Mouse (Mus musculus) kidney, adult 2 months (tissue): Measurements from ENCODE around the gene Rgs16. TPM values are rescaled to one million over a fixed set of nuclear protein-coding genes. Genes with fewer than 3 reads are reported as not detected.

ENCODE experiments used
- DNase-seq: peaks from one replicate; pipeline ENCODE4 v3.0.0; 2021
- H3K27ac ChIP-seq: fragments of 200-500 bp; 2 replicates; pipeline ENCODE4 v1.5.1; 2012; ENCODE audit warnings: low read depth, low read length, control low read depth, inconsistent platforms; ENCODE audit not compliant: insufficient read depth
- H3K27me3 ChIP-seq: fragments of 200-500 bp; replicated peaks from 2 replicates; pipeline ENCODE4 v1.6.1; 2012; ENCODE audit warnings: mild to moderate bottlenecking, moderate library complexity, low read length, inconsistent platforms; ENCODE audit not compliant: control insufficient read depth, insufficient read depth
- H3K36me3 ChIP-seq: fragments of 200-500 bp; 2 replicates; pipeline ENCODE4 v1.6.1; 2012; ENCODE audit warnings: mild to moderate bottlenecking, moderate library complexity, low read length, inconsistent platforms; ENCODE audit not compliant: control insufficient read depth, insufficient read depth
- H3K4me1 ChIP-seq: fragments of 200-500 bp; 2 replicates; pipeline ENCODE4 v1.6.1; 2011; ENCODE audit warnings: low read length; ENCODE audit not compliant: control insufficient read depth, insufficient read depth
- H3K4me3 ChIP-seq: fragments of 200-500 bp; 2 replicates; pipeline ENCODE4 v1.5.1; 2011; ENCODE audit warnings: mild to moderate bottlenecking, low read depth, low read length, control low read depth; ENCODE audit not compliant: insufficient read depth
- CTCF ChIP-seq: fragments of 200-500 bp; conservative IDR thresholded peaks from 2 replicates; pipeline ENCODE4 v1.5.1; 2011; ENCODE audit warnings: low read depth, mild to moderate bottlenecking, control low read depth, low read length, moderate library complexity, mixed read lengths; ENCODE audit not compliant: insufficient read depth, insufficient read length
- POLR2A ChIP-seq: fragments of 200-500 bp; IDR thresholded peaks from one replicate; pipeline ENCODE4 v1.6.1; 2011; ENCODE audit warnings: low read depth, low read length, control low read depth
- WGBS: fragments of 180-500 bp; shearing (Covaris S2); methylation state at CpG from one replicate; pipeline ENCODE4 v1.1.7; 2018; 5-methylcytosine and 5-hydroxymethylcytosine counted together
- polyA plus RNA-seq: library from polyadenylated mRNA; depleted of rRNA; stranded (reverse); fragments of >200 nt; gene quantifications from 2 replicates; pipeline ENCODE4 v1.2.3, GENCODE M21; 2012

Rgs16 gene
- polyA plus RNA-seq, 1 experiment: 0.61 TPM

DNA sequence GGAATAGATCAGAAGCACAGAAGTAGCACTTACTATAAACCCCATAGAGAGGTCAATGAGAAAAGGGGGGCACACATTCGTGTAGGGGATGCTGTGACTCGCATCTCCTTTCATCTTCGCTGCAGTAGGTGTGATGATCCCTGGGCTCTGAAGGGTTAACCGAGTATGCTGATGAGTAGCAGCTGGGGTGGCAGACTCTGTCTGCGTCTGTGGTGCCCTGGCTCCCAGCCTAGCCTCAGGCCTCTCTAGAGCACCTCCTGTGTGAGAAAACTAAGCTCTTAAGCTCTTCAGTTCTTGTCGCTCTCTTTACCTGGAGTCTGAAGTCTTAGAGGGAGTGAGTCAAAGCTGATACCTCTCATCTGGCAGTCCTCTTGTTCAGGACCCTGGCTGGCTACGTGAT lies 36.0 kb upstream of the Rgs16 start:
- WGBS: 53% methylated on average over 7 of the region's 7 CpGs
- Histone ChIP-seq H3K4me3 (no peak overlapping the region), H3K27me3 (no peaks in the 10 kb centered on the region; the same call in 1 of the 2 replicates), H3K4me1 (no peaks in the 10 kb centered on the region), H3K27ac (no peak overlapping the region), H3K36me3 (no peaks in the 10 kb centered on the region)
- DNase-seq: no peak
- TF ChIP-seq POLR2A (no peak), CTCF (no peak)

DNA sequence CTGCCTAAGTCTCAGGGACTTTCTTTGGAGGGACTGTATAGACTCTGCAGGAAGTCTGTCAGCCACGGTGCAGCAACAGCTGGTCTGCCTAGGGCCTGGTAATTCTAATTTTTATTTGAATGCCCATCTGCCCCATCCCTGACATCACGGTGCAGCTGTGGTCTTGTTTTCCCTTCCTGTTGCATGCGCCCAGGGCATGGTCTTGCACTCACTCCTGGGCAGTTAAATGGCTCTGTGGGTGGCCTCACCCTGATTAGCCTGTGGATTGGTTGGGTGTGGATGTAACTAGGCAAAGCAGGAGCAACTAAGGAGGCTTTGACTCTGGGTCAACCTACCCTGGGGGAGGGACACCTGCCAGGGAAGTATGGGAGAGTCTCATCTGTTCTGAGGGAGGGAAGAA lies 35.2 kb upstream of the Rgs16 start:
- no peaks in the 10 kb centered on the region for H3K4me1 ChIP-seq
- H3K27ac ChIP-seq: no peak overlapping the region
- TF ChIP-seq CTCF (no peak), POLR2A (no peak)
- H3K4me3 ChIP-seq: no peak overlapping the region
- no peak for DNase-seq
- H3K36me3 ChIP-seq: no peaks in the 10 kb centered on the region
- no peaks in the 10 kb centered on the region; the same call in 1 of the 2 replicates for H3K27me3 ChIP-seq
- WGBS: 64% methylated on average over 3 of the region's 3 CpGs

DNA sequence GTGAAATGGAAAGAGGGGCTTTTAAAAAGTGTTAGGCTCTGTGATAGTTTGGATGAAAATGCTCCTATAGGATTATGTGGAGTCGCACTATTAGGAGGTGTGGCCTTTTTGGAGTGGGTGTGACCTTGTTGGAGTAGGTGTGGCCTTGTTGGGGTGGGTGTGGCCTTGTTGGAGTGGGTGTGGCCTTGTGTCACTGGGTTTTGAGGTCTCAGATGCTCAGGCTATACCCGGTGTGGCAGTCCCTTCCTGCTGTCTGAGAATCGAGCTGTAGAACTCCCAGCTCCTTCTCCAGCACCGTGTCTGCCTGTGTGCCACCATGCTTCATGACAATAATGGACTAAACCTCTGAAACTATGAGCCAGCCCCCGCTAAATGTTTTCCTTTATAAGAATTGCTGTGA lies 31.5 kb upstream of the Rgs16 start:
- Histone ChIP-seq H3K36me3 (no peaks in the 10 kb centered on the region), H3K27me3 (no peaks in the 10 kb centered on the region; the same call in 1 of the 2 replicates), H3K4me3 (no peak overlapping the region), H3K27ac (no peak overlapping the region), H3K4me1 (no peaks in the 10 kb centered on the region)
- TF ChIP-seq CTCF: no peak
- no peak for TF ChIP-seq POLR2A
- no peak for DNase-seq
- 88% methylated on average over 5 of the region's 5 CpGs for WGBS

DNA sequence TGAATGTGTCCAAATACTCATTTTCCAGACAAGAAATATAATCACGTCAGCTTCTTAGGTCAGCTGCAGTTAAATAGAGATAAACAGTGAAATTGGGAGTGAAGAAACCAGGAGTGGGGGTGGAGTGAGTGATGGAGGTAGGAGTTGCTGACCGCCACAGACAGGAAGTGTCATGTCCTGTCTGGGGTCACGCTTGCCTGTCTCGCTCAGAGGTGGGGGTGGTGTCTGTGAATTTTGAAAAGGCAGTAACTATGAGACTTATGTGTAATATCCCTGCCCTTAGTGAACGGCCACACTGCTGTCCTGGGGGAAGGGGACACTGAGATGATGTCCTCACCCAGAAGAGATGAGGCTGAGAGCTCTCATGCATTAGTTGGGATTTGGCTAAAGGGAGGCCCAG lies 30.7 kb upstream of the Rgs16 start:
- TF ChIP-seq CTCF (no peak), POLR2A (no peak)
- no peaks in the 10 kb centered on the region; the same call in 1 of the 2 replicates for H3K27me3 ChIP-seq
- no peak overlapping the region for H3K27ac ChIP-seq
- no peaks in the 10 kb centered on the region for H3K36me3 ChIP-seq
- no peak overlapping the region for H3K4me3 ChIP-seq
- H3K4me1 ChIP-seq: no peaks in the 10 kb centered on the region
- WGBS: 52% methylated on average over 5 of the region's 5 CpGs
- no peak for DNase-seq

DNA sequence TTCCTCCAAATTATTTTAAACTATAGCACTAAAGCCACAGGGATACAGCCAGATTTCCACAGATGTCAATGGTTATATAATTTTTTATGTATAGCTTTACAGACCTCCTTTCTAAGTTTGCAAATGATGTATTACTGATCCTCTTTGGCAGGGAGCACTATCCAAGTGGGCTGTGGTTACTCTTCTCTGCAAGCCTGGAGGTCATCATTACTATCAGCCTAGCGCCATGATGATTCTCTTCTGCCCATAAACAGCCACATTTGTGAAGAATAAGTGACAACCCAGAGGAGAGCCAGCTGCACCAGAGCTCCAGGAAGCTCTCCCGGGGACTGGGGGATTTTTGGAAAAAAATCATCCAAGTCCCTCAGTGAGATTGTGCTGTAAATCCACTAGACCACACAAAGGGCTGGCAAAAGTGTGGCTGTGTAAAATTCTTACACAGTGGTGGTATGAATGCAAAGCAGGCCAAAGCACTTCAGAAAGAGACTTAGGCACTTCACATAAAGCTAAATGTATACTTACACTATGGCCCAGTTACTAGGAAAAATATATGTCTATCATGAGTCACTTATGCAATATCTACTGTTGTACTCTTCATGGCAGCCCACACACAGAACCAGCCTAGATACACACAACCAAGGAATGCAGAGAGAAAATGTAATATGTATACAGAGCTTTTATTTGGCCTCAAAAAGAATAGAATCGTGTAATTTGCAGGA lies 28.4 kb upstream of the Rgs16 start:
- Histone ChIP-seq H3K27ac (no peak overlapping the region), H3K4me1 (no peaks in the 10 kb centered on the region), H3K36me3 (no peaks in the 10 kb centered on the region), H3K4me3 (no peak overlapping the region), H3K27me3 (no peaks in the 10 kb centered on the region)
- DNase-seq: no peak
- TF ChIP-seq POLR2A (no peak), CTCF (no peak)
- 83% methylated on average over 3 of the region's 3 CpGs for WGBS

DNA sequence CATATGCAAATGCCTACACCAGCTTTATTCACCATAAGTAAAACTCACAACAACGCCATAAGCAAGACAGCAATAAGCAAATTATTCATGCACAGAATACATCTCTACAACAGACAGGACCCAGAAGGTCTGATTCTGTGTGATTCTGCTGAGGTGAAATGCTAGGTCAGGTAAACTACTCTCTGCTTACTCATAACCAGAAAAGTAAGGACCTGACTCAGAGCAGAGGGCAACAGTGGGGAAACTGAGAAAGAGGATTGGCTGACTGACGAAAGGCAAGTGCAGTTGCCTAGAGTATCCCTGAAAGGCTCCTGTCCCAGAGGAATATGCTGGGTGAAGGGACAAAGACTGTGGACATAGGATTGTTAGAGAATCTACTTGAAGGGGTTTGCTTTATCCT lies 27.5 kb upstream of the Rgs16 start:
- WGBS: 95% methylated on average over 2 of the region's 2 CpGs
- H3K4me3 ChIP-seq: no peak overlapping the region
- no peak for TF ChIP-seq POLR2A
- TF ChIP-seq CTCF: no peak
- DNase-seq: no peak
- H3K27me3 ChIP-seq: no peaks in the 10 kb centered on the region
- H3K27ac ChIP-seq: no peak overlapping the region
- H3K36me3 ChIP-seq: no peaks in the 10 kb centered on the region
- H3K4me1 ChIP-seq: no peaks in the 10 kb centered on the region

DNA sequence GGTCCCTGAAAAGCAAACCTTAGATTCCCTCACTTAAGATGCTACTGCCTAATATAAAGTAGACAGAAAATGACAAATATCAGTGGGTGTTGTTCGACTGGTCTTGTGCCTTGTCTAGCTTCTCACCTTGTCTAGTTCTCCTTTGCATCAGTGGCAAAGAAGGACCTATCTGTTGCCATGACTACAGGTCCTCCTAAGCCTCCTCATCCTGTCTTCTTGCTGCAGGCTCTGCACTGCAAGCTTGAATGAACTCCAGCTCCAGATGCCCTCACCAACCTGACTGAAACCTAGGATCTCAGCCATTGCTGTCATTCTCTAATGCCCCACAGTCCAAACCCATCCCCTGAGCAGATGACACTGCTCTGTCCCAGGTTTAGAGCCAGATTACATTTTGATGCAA lies 22.2 kb upstream of the Rgs16 start:
- TF ChIP-seq CTCF (no peak), POLR2A (no peak)
- Histone ChIP-seq H3K27ac (no peak overlapping the region), H3K36me3 (no peaks in the 10 kb centered on the region), H3K4me3 (no peak overlapping the region), H3K27me3 (no peaks in the 10 kb centered on the region), H3K4me1 (no peaks in the 10 kb centered on the region)
- WGBS: 96% methylated on average over 1 of the region's 1 CpGs
- DNase-seq: no peak
